15 mouse cellular contexts compared by ENCODE assay signal in the genomic region with DNA sequence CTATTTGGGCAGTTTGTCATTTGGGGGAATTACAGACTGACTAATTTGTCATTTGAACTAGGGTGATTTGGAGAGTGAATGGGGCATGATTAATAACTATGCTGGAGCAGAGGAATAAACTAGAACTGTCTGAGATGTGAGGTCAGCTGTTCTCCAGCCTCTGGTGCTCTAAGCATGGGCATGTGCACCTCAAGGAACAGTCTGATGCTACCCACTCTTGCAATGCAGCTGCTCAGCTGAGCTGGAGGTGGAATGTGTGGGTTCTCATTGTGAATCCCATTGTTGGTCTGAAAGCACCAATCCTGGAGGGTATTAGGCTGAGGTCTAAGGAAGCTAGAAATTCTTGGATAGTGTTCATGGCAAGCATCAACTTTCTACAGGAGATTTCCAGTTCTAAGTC.
"Had no signal": no experiment of that assay in that cellular context is flagged by ENCODE, and none has a peak within 500 bp of the region (broad histone marks: within the 10 kb centered on the region; RNA-seq: fewer than 3 reads in every experiment).

No protein-coding gene starts in this region.

- H3K9ac ChIP-seq: neural tube, embryonic 13.5 days; neural tube, embryonic 15.5 days; stomach, embryonic 15.5 days had no signal

- H3K27me3 ChIP-seq: neural tube, embryonic 13.5 days; neural tube, embryonic 15.5 days; stomach, embryonic 15.5 days had no signal

- H3K27ac ChIP-seq: neural tube, embryonic 13.5 days; neural tube, embryonic 15.5 days; stomach, embryonic 15.5 days; stomach, postnatal 0 days had no signal

- H3K4me2 ChIP-seq: neural tube, embryonic 13.5 days; neural tube, embryonic 15.5 days; stomach, embryonic 15.5 days had no signal

- H3K36me3 ChIP-seq: neural tube, embryonic 13.5 days; neural tube, embryonic 15.5 days; stomach, embryonic 15.5 days had no signal

- H3K4me3 ChIP-seq: neural tube, embryonic 13.5 days; neural tube, embryonic 15.5 days; stomach, embryonic 15.5 days had no signal

- H3K4me1 ChIP-seq: neural tube, embryonic 13.5 days; neural tube, embryonic 15.5 days; stomach, embryonic 15.5 days had no signal

- DNase-seq: retina, postnatal 1 day; right cerebral cortex, postnatal 14 days; right cerebral cortex, postnatal 25 days; right cerebral cortex, postnatal 4 days; spleen, adult 18-20 months; thymus, adult 18-20 months; thymus, adult 2 months; thymus, postnatal 14 days; thymus, postnatal 25 days; thymus, postnatal 36 days; thymus, postnatal 4 days had no signal

- H3K9me3 ChIP-seq: neural tube, embryonic 15.5 days; stomach, embryonic 15.5 days had no signal
